Mouse (Mus musculus): ENCODE results near the gene Arnt2. TPM values are rescaled to one million over a fixed set of nuclear protein-coding genes. Genes with fewer than 3 reads are reported as not detected.

Gene Arnt2
- polyA plus RNA-seq, 1 experiment from 2014 or later, result 0.39 TPM

- Histone ChIP-seq H3K9ac (no peak overlapping the region), H3K36me3 (no peaks in the 10 kb centered on the region), H3K27ac (no peak overlapping the region), H3K27me3 (no peaks in the 10 kb centered on the region), H3K4me3 (replicated peaks) (no peak overlapping the region), H3K4me1 (replicated peaks) (no peaks in the 10 kb centered on the region), H3K9me3 (replicated peaks) (no peaks in the 10 kb centered on the region), H3K4me2 (no peak overlapping the region)
- 37% methylated on average over 1 of the region's 1 CpGs for WGBS (ENCODE audit: insufficient replicate concordance)
- DNase-seq (no peak), ATAC-seq (ENCODE audit: low read depth) (no peak)
Observed at GRCm38 (mm10) chr7:84339186-84339585, 70.8 kb downstream of the Arnt2 start.

- H3K9ac ChIP-seq, result no peak overlapping the region
- WGBS (ENCODE audit: insufficient replicate concordance), result 55% methylated on average over 4 of the region's 4 CpGs
- H3K4me2 ChIP-seq, result no peak overlapping the region
- H3K36me3 ChIP-seq, result no peaks in the 10 kb centered on the region
- H3K4me1 ChIP-seq (replicated peaks), result no peaks in the 10 kb centered on the region
- H3K27ac ChIP-seq, result no peak overlapping the region
- H3K4me3 ChIP-seq (replicated peaks), result no peak overlapping the region
- H3K9me3 ChIP-seq (replicated peaks), result no peaks in the 10 kb centered on the region
- no peaks in the 10 kb centered on the region for H3K27me3 ChIP-seq
- no peak for ATAC-seq (ENCODE audit: low read depth)
- DNase-seq, result no peak
Observed at GRCm38 (mm10) chr7:84337768-84338167, 72.2 kb downstream of the Arnt2 start.

GRCm38 (mm10) chr7:84336907-84337306 lies 73.1 kb downstream of the Arnt2 start:
- Histone ChIP-seq H3K36me3 (no peaks in the 10 kb centered on the region), H3K4me3 (replicated peaks) (no peak overlapping the region), H3K9me3 (replicated peaks) (no peaks in the 10 kb centered on the region), H3K27me3 (no peaks in the 10 kb centered on the region), H3K4me2 (no peak overlapping the region), H3K27ac (no peak overlapping the region), H3K9ac (no peak overlapping the region), H3K4me1 (replicated peaks) (no peaks in the 10 kb centered on the region)
- 49% methylated on average over 4 of the region's 4 CpGs for WGBS (ENCODE audit: insufficient replicate concordance)
- ATAC-seq (ENCODE audit: low read depth) (no peak), DNase-seq (no peak)

- ATAC-seq (ENCODE audit: low read depth), result no peak
- no peaks in the 10 kb centered on the region for H3K9me3 ChIP-seq (replicated peaks)
- 52% methylated on average over 2 of the region's 2 CpGs for WGBS (ENCODE audit: insufficient replicate concordance)
Observed at GRCm38 (mm10) chr7:84336580-84336886, 73.4 kb downstream of the Arnt2 start.

GRCm38 (mm10) chr7:84335766-84336579 lies 74.0 kb downstream of the Arnt2 start:
- no peaks in the 10 kb centered on the region for H3K36me3 ChIP-seq
- H3K4me3 ChIP-seq (replicated peaks), result no peak overlapping the region
- DNase-seq, result no peak
- H3K27ac ChIP-seq, result no peak overlapping the region
- 49% methylated on average over 6 of the region's 6 CpGs for WGBS (ENCODE audit: insufficient replicate concordance)
- no peaks in the 10 kb centered on the region for H3K4me1 ChIP-seq (replicated peaks)
- ATAC-seq (ENCODE audit: low read depth), result no peak
- H3K4me2 ChIP-seq, result no peak overlapping the region
- no peak overlapping the region for H3K9ac ChIP-seq
- no peaks in the 10 kb centered on the region for H3K9me3 ChIP-seq (replicated peaks)
- no peaks in the 10 kb centered on the region for H3K27me3 ChIP-seq

More at GRCm38 (mm10) chr7:84336580-84336886, 73.4 kb downstream of the Arnt2 start:
- H3K9ac ChIP-seq, result no peak overlapping the region
- H3K4me1 ChIP-seq (replicated peaks), result no peaks in the 10 kb centered on the region
- no peak overlapping the region for H3K27ac ChIP-seq
- no peak overlapping the region for H3K4me2 ChIP-seq
- no peaks in the 10 kb centered on the region for H3K36me3 ChIP-seq
- no peak overlapping the region for H3K4me3 ChIP-seq (replicated peaks)
- DNase-seq, result no peak
- no peaks in the 10 kb centered on the region for H3K27me3 ChIP-seq

GRCm38 (mm10) chr7:84333996-84334395 lies 76.0 kb downstream of the Arnt2 start:
- DNase-seq (no peak), ATAC-seq (ENCODE audit: low read depth) (no peak)
- H3K27ac ChIP-seq, result no peak overlapping the region
- no peaks in the 10 kb centered on the region for H3K4me1 ChIP-seq (replicated peaks)
- no peaks in the 10 kb centered on the region for H3K27me3 ChIP-seq
- no peaks in the 10 kb centered on the region for H3K9me3 ChIP-seq (replicated peaks)
- H3K4me2 ChIP-seq, result no peak overlapping the region
- WGBS (ENCODE audit: insufficient replicate concordance), result 54% methylated on average over 3 of the region's 3 CpGs
- no peak overlapping the region for H3K9ac ChIP-seq
- no peaks in the 10 kb centered on the region for H3K36me3 ChIP-seq
- no peak overlapping the region for H3K4me3 ChIP-seq (replicated peaks)

GRCm38 (mm10) chr7:84332295-84333168 lies 77.4 kb downstream of the Arnt2 start:
- H3K9ac ChIP-seq, result no peak overlapping the region
- H3K36me3 ChIP-seq, result no peaks in the 10 kb centered on the region
- no peaks in the 10 kb centered on the region for H3K9me3 ChIP-seq (replicated peaks)
- ATAC-seq (ENCODE audit: low read depth), result no peak
- no peaks in the 10 kb centered on the region for H3K4me1 ChIP-seq (replicated peaks)
- no peak overlapping the region for H3K27ac ChIP-seq
- H3K4me2 ChIP-seq, result no peak overlapping the region
- H3K27me3 ChIP-seq, result no peaks in the 10 kb centered on the region
- WGBS (ENCODE audit: insufficient replicate concordance), result 52% methylated on average over 11 of the region's 11 CpGs
- DNase-seq, result no peak
- H3K4me3 ChIP-seq (replicated peaks), result no peak overlapping the region

- no peak for DNase-seq
Observed at GRCm38 (mm10) chr7:84329174-84329583, 80.8 kb downstream of the Arnt2 start.

GRCm38 (mm10) chr7:84328770-84329169 lies 81.2 kb downstream of the Arnt2 start:
- ATAC-seq (ENCODE audit: low read depth) (no peak), DNase-seq (no peak)
- H3K4me2 ChIP-seq, result no peak overlapping the region
- no peaks in the 10 kb centered on the region for H3K9me3 ChIP-seq (replicated peaks)
- H3K9ac ChIP-seq, result no peak overlapping the region
- no peaks in the 10 kb centered on the region for H3K27me3 ChIP-seq
- H3K4me3 ChIP-seq (replicated peaks), result no peak overlapping the region
- H3K27ac ChIP-seq, result no peak overlapping the region
- WGBS (ENCODE audit: insufficient replicate concordance), result 24% methylated on average over 1 of the region's 1 CpGs
- H3K36me3 ChIP-seq, result no peaks in the 10 kb centered on the region
- H3K4me1 ChIP-seq (replicated peaks), result no peaks in the 10 kb centered on the region

More at GRCm38 (mm10) chr7:84329174-84329583, 80.8 kb downstream of the Arnt2 start:
- WGBS (ENCODE audit: insufficient replicate concordance), result 27% methylated on average over 1 of the region's 1 CpGs
- Histone ChIP-seq H3K27me3 (no peaks in the 10 kb centered on the region), H3K4me1 (replicated peaks) (no peaks in the 10 kb centered on the region), H3K9ac (no peak overlapping the region), H3K36me3 (no peaks in the 10 kb centered on the region), H3K4me3 (replicated peaks) (no peak overlapping the region), H3K27ac (no peak overlapping the region), H3K9me3 (replicated peaks) (no peaks in the 10 kb centered on the region), H3K4me2 (no peak overlapping the region)
- ATAC-seq (ENCODE audit: low read depth), result no peak

- no peak overlapping the region for H3K9ac ChIP-seq
- 26% methylated on average over 2 of the region's 2 CpGs for WGBS (ENCODE audit: insufficient replicate concordance)
- no peaks in the 10 kb centered on the region for H3K36me3 ChIP-seq
- no peaks in the 10 kb centered on the region for H3K4me1 ChIP-seq (replicated peaks)
- DNase-seq, result no peak
- no peaks in the 10 kb centered on the region for H3K27me3 ChIP-seq
- no peak overlapping the region for H3K4me3 ChIP-seq (replicated peaks)
- ATAC-seq (ENCODE audit: low read depth), result no peak
- no peak overlapping the region for H3K27ac ChIP-seq
- no peaks in the 10 kb centered on the region for H3K9me3 ChIP-seq (replicated peaks)
- H3K4me2 ChIP-seq, result no peak overlapping the region
Observed at GRCm38 (mm10) chr7:84325570-84326328, 84.2 kb downstream of the Arnt2 start.

- Histone ChIP-seq H3K27me3 (no peaks in the 10 kb centered on the region), H3K27ac (no peak overlapping the region), H3K36me3 (no peaks in the 10 kb centered on the region), H3K9ac (no peak overlapping the region), H3K4me3 (replicated peaks) (no peak overlapping the region), H3K4me1 (replicated peaks) (no peaks in the 10 kb centered on the region), H3K4me2 (no peak overlapping the region), H3K9me3 (replicated peaks) (no peaks in the 10 kb centered on the region)
- ATAC-seq (ENCODE audit: low read depth), result no peak
- 36% methylated on average over 1 of the region's 1 CpGs for WGBS (ENCODE audit: insufficient replicate concordance)
- DNase-seq, result no peak
Observed at GRCm38 (mm10) chr7:84321542-84321941, 88.4 kb downstream of the Arnt2 start.

Measured in liver, embryonic 13.5 days (tissue).